Mouse (Mus musculus): ENCODE measurements around the gene Rad9a. TPM values are rescaled to one million over a fixed set of nuclear protein-coding genes. Genes with fewer than 3 reads are reported as not detected.
A peak's percentile ranks its signal among the peaks of the same experiment; 100 is the strongest.

Gene Rad9a
- total and polyA plus RNA-seq, 3 experiments: 21.3 to 37.9 TPM; not detected in 1

GRCm38 (mm10) chr19:4222165-4222564 is 20.7 kb upstream of the Rad9a start:
- no peaks in the 10 kb centered on the region for H3K27me3 ChIP-seq (ENCODE audit: control insufficient read depth in 1 of 2, insufficient read depth in 2 of 2, low read length in 2 of 2)
- H3K4me3 ChIP-seq (ENCODE audit: control insufficient read depth in 1 of 2, insufficient read depth in 1 of 2, low read depth in 2 of 2, low read length in 2 of 2): no peak overlapping the region
- H3K27ac ChIP-seq (ENCODE audit: control insufficient read depth, low read depth, low read length): peak overlapping the region; percentile 84; the same call in 1 of the 2 replicates
- H3K9me3 ChIP-seq (replicated peaks; ENCODE audit: insufficient read depth, low read length): no peaks in the 10 kb centered on the region
- H3K79me2 ChIP-seq (ENCODE audit: control insufficient read depth, insufficient read depth, low read length, poor library complexity): no peaks in the 10 kb centered on the region; the same call in 1 of the 2 replicates
- no peak for TF ChIP-seq GATA1 (IDR thresholded peaks at IDR 0.05; ENCODE audit: low read depth, low read length)
- TF ChIP-seq TBP (IDR thresholded peaks at IDR 0.05; ENCODE audit: low read depth, low read length): no peak
- no peak for TF ChIP-seq ELF1 (IDR thresholded peaks at IDR 0.05; ENCODE audit: low read depth, low read length)
- 0 out of 4 replicates have a peak, but pooled peaks of 1 of the 2 experiments have one; percentile 14 for TF ChIP-seq EP300 (IDR thresholded peaks at IDR 0.05; ENCODE audit: low read depth in 1 of 2, low read length in 2 of 2)
- TF ChIP-seq SIN3A (IDR thresholded peaks at IDR 0.05; ENCODE audit: low read length): no peak
- no peak for TF ChIP-seq ZKSCAN1 (IDR thresholded peaks at IDR 0.05; ENCODE audit: low read depth, low read length)
- no peak for TF ChIP-seq USF1 (IDR thresholded peaks at IDR 0.05; ENCODE audit: low read depth, low read length)
- TF ChIP-seq CHD2 (IDR thresholded peaks at IDR 0.05; ENCODE audit: low read length): no peak
- peaks cover 0 to 32% of the 10 kb centered on the region in 2 experiments; a peak in 2 of 4 replicates for H3K36me3 ChIP-seq (ENCODE audit: control insufficient read depth in 1 of 2, insufficient read depth in 2 of 2, low read length in 2 of 2)
- DNase-seq (ENCODE audit: low read depth, low spot score): peak; percentile 75
- peak overlapping the region; percentile 27; the same call in 1 of the 2 replicates for H3K9ac ChIP-seq (ENCODE audit: control insufficient read depth, low read depth, low read length, poor library complexity, severe bottlenecking)
- peaks cover 16 to 36% of the 10 kb centered on the region in 2 experiments for H3K4me1 ChIP-seq (ENCODE audit: control insufficient read depth in 1 of 2, insufficient read depth in 2 of 2, low read length in 2 of 2)

GRCm38 (mm10) chr19:4220957-4221743 is 19.7 kb upstream of the Rad9a start:
- Histone ChIP-seq H3K27ac (ENCODE audit: control insufficient read depth, low read depth, low read length) (peak overlapping the region; percentile 84), H3K27me3 (ENCODE audit: control insufficient read depth in 1 of 2, insufficient read depth in 2 of 2, low read length in 2 of 2) (no peaks in the 10 kb centered on the region; a peak in 1 of 4 replicates), H3K36me3 (ENCODE audit: control insufficient read depth in 1 of 2, insufficient read depth in 2 of 2, low read length in 2 of 2) (peaks cover 0 to 32% of the 10 kb centered on the region in 2 experiments; a peak in 2 of 4 replicates), H3K79me2 (ENCODE audit: control insufficient read depth, insufficient read depth, low read length, poor library complexity) (no peaks in the 10 kb centered on the region; the same call in 1 of the 2 replicates), H3K4me3 (ENCODE audit: control insufficient read depth in 1 of 2, insufficient read depth in 1 of 2, low read depth in 2 of 2, low read length in 2 of 2) (peak overlapping the region; percentile 22 to 24; a peak in 3 of 4 replicates), H3K9me3 (replicated peaks; ENCODE audit: insufficient read depth, low read length) (no peaks in the 10 kb centered on the region), H3K4me1 (ENCODE audit: control insufficient read depth in 1 of 2, insufficient read depth in 2 of 2, low read length in 2 of 2) (peaks cover 16 to 36% of the 10 kb centered on the region in 2 experiments), H3K9ac (ENCODE audit: control insufficient read depth, low read depth, low read length, poor library complexity, severe bottlenecking) (peak overlapping the region; percentile 50)
- DNase-seq (ENCODE audit: low read depth, low spot score): peak; percentile 79
- TF ChIP-seq TBP (IDR thresholded peaks at IDR 0.05; ENCODE audit: low read depth, low read length) (peak; percentile 67), NELFE (IDR thresholded peaks at IDR 0.05; ENCODE audit: low read depth, low read length) (peak; percentile 30; the same call in 1 of the 2 replicates), HCFC1 (IDR thresholded peaks at IDR 0.05; ENCODE audit: low read depth, low read length) (no peak), EP300 (IDR thresholded peaks at IDR 0.05; ENCODE audit: low read depth in 1 of 2, low read length in 2 of 2) (peak; percentile 50 to 58; a peak in 2 of 4 replicates), POLR2A (IDR thresholded peaks at IDR 0.05; ENCODE audit: control insufficient read depth in 1 of 2, insufficient read depth in 1 of 2, low read depth in 1 of 2, low read length in 2 of 2, poor library complexity in 1 of 2) (peak in 1 of 2 experiments; percentile 67; a peak in 2 of 4 replicates), GATA1 (IDR thresholded peaks at IDR 0.05; ENCODE audit: low read depth, low read length) (0 out of 2 replicates have a peak, but pooled peaks have one; percentile 18), SMC3 (IDR thresholded peaks at IDR 0.05; ENCODE audit: low read depth, low read length) (no peak), RCOR1 (IDR thresholded peaks at IDR 0.05; ENCODE audit: low read depth, low read length) (no peak; the same call in 1 of the 2 replicates)
